Mouse (Mus musculus) liver, embryonic 14.5 days (tissue): ENCODE measurements at regions not wholly inside any gene's neighbourhood (a gene's known extent, or its start where the extent isn't known, plus 50 kb on each side); places are given as distances from the start of the nearest gene placed in this dataset.

Experiments used
- CTCF ChIP-seq: IDR thresholded peaks from 2 replicates; pipeline ENCODE4 v1.5.1; 2016; ENCODE audit warnings: antibody characterized with exemption, low read depth, control low read depth
- EP300 ChIP-seq: IDR thresholded peaks from 2 replicates; pipeline ENCODE4 v1.6.1; 2016; ENCODE audit warnings: antibody characterized with exemption, low read depth

DNA sequence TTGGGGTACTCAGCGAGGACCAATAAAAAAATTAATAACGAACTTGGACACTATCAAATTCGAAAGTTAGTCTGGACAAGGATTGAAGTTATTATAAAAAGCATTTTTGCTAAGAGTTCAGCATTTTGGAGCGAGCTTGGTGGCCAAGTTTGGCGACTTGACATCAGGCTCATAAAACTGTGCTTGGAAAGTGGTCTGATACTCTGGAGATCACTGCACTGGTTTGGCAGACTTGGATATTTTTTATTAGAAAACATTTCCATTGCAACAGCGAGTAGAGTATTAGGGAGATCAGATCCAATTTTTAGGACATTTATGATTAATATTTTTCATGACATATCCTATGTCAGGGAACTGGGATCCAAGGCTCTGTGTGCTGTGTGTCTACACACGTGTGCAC, 153.7 kb upstream of the Intu start:
- TF ChIP-seq EP300 (no peak), CTCF (no peak)
